Mouse (Mus musculus): ENCODE measurements at regions not wholly inside any gene's neighbourhood (a gene's known extent, or its start where the extent isn't known, plus 50 kb on each side); places are given as distances from the start of the nearest gene placed in this dataset.
"Not testable (repeated sequence)": the region's sequence is repeated elsewhere in the genome, so short reads cannot be mapped to it uniquely, and the experiment has no call there.

GRCm38 (mm10) chr10:68943239-68943638 is 208.0 kb upstream of the Rhobtb1 start:
- ATAC-seq (replicated peaks; ENCODE audit: poor library complexity, severe bottlenecking) = 0 out of 2 replicates have a peak, but pooled peaks have one; percentile 17

DNA sequence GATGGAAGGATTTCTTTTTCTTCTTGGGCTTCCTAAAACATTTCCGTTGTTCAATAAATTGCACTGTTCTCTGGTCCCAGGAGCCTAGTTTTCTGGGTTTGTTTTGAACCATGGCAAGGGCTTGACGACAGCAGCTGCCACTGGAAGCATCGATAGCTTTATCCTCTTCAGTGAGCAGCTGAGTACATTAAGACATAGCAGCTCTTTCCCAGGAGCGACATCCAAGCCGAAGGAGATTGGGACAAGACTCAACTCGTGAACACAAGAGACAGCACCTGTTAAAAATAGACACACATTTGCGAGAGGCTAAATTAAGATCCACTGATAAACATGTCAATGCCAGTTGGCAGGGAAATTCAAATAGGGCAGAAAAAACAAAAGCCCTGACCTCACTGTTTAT is 194.7 kb upstream of the Rhobtb1 start:
- ATAC-seq (replicated peaks; ENCODE audit: poor library complexity, severe bottlenecking) = no peak

GRCm38 (mm10) chr10:68961376-68961775 is 189.9 kb upstream of the Rhobtb1 start:
- no peak for ATAC-seq (replicated peaks; ENCODE audit: poor library complexity, severe bottlenecking)

- ATAC-seq (replicated peaks; ENCODE audit: poor library complexity, severe bottlenecking) = no peak
Measured at GRCm38 (mm10) chr10:68963090-68963489, 188.1 kb upstream of the Rhobtb1 start.

DNA sequence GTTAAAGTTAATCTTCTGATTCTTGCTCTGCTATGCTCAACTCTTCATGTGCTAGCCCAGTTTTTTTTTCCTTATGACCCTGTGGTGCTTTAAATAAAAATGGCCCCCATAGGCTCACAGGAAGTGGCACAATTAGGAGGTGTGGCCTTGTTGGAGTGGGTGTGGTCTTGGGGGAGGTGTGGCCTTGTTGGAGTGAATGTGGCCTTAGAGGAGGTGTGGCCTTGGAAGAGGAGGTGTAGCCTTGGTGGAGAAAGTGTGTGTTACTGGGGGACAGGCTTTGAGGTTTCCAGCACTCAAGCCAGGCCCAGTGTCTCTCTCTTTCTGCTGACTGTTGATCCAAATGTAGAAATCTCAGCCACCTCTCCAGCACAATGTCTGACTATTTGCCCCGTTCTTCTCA is 186.0 kb upstream of the Rhobtb1 start:
- ATAC-seq (replicated peaks; ENCODE audit: poor library complexity, severe bottlenecking) = no peak

GRCm38 (mm10) chr10:68967976-68968968 is 183.0 kb upstream of the Rhobtb1 start:
- no peak for ATAC-seq (replicated peaks; ENCODE audit: poor library complexity, severe bottlenecking)

GRCm38 (mm10) chr10:68970521-68970920 is 180.7 kb upstream of the Rhobtb1 start:
- ATAC-seq (replicated peaks; ENCODE audit: poor library complexity, severe bottlenecking) = no peak

DNA sequence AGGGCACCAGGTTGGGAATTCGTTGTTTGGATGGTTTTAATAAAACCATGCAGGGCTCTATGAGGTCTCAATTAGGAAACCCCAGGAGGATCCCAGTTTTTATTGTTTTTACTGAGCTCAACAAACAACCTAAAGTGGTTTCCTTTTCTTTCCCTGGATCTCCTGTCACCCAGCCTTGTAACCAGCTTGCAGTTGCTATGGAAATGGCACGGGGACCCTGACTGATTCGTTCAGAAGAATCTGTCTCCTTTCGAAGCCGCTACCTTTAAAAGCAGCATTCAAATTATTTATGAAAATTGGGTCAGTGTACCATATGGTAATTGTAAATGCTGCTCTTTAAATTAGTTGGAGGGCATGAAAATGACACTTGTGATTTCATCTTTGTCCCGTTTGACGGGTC is 176.5 kb upstream of the Rhobtb1 start:
- no peak for ATAC-seq (replicated peaks; ENCODE audit: poor library complexity, severe bottlenecking)

DNA sequence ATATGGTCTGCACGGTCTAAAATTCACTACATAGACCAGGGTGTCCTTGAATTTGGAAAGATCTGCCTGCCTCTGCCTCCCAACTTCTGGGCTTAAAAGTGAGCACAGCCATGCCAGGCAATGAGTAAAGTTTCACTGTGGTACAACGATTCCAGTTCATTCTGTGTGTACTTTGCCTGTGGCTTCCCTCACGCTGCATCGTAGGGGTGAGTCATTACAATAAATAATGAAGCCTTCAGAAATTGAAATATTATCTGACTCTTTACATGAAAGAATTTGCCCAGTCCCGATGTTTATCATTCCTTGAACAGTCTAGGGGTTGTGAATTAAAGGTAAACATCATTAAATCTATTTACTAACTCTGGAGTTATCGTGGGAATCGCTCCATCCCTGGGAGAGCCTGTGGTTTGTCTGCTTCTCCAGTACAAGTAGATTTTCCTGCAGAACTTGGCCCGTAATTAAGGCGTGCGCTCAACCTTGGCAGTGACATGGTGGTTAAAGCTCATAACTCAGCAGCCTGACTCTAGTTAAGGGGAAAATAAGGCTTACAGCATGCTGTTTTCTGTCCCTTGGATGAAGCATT is 174.7 kb upstream of the Rhobtb1 start:
- ATAC-seq (replicated peaks; ENCODE audit: poor library complexity, severe bottlenecking) = no peak

DNA sequence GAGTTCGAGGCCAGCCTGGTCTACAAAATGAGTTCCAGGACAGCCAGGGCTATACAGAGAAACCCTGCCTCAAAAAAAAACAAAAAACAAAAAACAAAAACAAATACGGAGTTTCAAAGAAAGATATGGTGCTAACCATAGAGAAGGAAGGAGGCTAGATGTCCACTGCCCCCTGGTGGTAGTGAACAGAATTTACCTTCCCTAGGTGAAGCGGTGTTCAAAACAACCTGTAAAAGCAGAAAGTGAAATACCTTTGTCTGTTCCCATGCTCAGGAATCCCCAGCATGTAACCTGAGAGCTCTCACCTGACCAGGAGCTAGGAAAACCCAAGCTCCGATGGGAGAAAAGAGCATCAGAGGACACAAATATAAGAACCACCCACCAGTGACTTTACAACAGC is 173.1 kb upstream of the Rhobtb1 start:
- no peak for ATAC-seq (replicated peaks; ENCODE audit: poor library complexity, severe bottlenecking)

DNA sequence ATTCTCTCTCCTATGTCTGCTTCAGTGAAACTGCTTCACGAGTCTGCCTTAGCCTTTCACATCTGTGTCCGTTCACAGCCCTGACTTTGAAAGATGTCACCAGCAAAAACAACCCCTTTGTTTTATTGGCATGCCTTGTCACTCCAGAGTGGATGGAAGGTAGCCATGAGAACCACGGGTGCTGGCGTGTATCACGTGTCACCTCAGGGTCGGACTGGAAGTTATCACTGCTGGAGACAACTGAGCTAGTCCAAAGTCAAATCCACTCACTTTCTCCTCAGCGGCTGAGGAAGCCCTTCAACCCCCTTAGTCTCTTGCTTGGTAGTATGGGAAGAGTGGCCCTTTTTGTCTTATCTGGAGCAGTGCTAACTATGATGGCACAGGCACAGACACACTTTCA is 171.3 kb upstream of the Rhobtb1 start:
- ATAC-seq (replicated peaks; ENCODE audit: poor library complexity, severe bottlenecking) = no peak

- no peak for ATAC-seq (replicated peaks; ENCODE audit: poor library complexity, severe bottlenecking)
Measured at GRCm38 (mm10) chr10:68982288-68982687, 168.9 kb upstream of the Rhobtb1 start.

DNA sequence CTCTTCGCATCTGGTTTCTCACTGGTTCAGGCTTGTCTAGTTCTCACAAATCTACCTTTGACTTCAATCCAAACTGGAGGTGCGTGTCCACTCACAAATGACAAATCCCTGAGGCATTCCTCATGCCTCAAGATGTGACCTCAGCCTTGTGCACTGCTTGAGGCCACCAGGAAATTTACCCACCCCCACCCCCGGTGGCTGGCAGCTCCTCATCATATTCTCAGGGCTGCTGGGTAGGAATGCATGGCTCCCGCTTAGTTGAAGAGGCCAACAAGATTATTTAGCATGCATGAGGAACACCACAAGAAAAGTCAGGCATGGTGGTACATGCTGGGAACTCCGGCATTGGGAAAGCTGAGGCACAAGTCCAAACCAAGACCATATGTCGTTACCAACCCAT is 160.7 kb upstream of the Rhobtb1 start:
- ATAC-seq (replicated peaks; ENCODE audit: poor library complexity, severe bottlenecking) = no peak

GRCm38 (mm10) chr10:68999610-69000009 is 151.6 kb upstream of the Rhobtb1 start:
- no peak for ATAC-seq (replicated peaks; ENCODE audit: poor library complexity, severe bottlenecking)

DNA sequence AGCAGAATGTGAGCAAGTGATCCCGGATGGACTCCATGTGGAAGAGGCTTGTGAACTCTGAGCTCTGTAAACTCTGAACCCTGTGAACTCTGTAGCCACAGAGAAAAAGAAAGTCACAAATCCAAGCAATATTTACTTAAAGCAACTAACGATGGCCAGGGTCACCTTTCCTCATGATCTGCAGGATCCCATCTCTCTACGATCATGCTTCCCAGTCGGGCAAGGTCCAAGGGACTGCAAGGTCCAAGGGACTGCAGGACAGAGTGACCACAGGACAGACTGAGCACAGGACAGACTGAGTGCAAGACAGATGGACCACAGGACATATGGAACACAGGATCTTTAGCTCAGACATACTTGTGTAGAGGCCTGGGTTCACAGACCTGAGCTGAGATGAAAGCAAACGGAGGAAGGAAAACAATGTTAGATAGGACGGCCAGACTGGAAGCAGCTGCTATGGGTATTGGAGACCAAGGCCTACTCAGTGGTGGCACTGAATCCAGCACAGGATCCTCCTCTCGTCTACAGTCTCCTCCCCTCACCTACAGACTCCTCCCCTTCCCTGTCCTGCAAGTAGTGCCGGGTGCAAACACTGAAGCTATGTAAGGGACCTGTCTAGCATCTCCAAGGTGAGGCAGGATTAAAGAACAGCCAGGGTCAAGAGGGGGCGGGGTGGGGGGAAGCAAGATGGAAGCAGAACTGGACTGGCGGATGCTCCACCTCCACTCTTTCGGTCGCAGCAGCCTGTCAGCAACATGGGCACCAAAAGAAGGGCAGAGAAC is 149.4 kb upstream of the Rhobtb1 start:
- no peak for ATAC-seq (replicated peaks; ENCODE audit: poor library complexity, severe bottlenecking)

- ATAC-seq (replicated peaks; ENCODE audit: poor library complexity, severe bottlenecking) = peak; percentile 63
Measured at GRCm38 (mm10) chr10:69005199-69005872, 145.9 kb upstream of the Rhobtb1 start.

GRCm38 (mm10) chr10:69008679-69009078 is 142.6 kb upstream of the Rhobtb1 start:
- not testable (repeated sequence) for ATAC-seq (replicated peaks; ENCODE audit: poor library complexity, severe bottlenecking)

GRCm38 (mm10) chr10:69020811-69021743 is 130.2 kb upstream of the Rhobtb1 start:
- no peak for ATAC-seq (replicated peaks; ENCODE audit: poor library complexity, severe bottlenecking)

DNA sequence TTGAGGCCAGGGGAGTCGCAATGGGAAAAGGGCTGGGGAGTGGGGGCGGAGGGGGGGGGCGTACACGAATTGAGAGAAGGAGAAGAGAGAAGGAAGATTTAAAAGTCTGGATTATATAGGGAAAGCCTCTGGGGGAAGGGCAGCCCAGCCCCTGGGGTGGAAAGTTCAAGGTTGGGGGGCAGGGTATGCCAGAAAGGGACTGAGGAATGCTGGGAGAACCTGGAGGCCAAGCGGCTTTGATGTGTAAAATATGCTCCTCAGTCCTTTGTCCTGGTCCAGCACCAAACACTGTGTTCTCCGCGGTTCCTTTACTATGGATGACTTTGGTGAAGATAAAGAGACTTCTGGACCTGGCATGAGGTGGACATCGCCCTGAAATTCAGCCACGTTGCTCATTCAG is 117.8 kb upstream of the Rhobtb1 start:
- ATAC-seq (replicated peaks; ENCODE audit: poor library complexity, severe bottlenecking) = no peak

Measured in granulocyte monocyte progenitor cell, adult 5-6 weeks (primary cell).